Mouse (Mus musculus) bone marrow macrophage, adult 2 months (primary cell): Measurements from ENCODE around the gene Soga1. TPM values are rescaled to one million over a fixed set of nuclear protein-coding genes. Genes with fewer than 3 reads are reported as not detected.

ENCODE experiments used
- H3K27ac ChIP-seq: 2 replicates; pipeline ENCODE4 v1.5.1; 2012; ENCODE audit warnings: low read depth, low read length; ENCODE audit not compliant: insufficient read depth
- H3K4me1 ChIP-seq: 2 replicates; pipeline ENCODE4 v1.6.1; 2012; ENCODE audit warnings: low read length; ENCODE audit not compliant: control insufficient read depth, insufficient read depth
- H3K4me3 ChIP-seq: 2 replicates; pipeline ENCODE4 v1.5.1; 2012; ENCODE audit warnings: mild to moderate bottlenecking, low read length, moderate library complexity; ENCODE audit not compliant: insufficient read depth
- CTCF ChIP-seq: IDR thresholded peaks from 2 replicates; pipeline ENCODE4 v1.5.1; 2012; ENCODE audit warnings: low read depth, mild to moderate bottlenecking, low read length, moderate library complexity
- POLR2A ChIP-seq: IDR thresholded peaks from 2 replicates; pipeline ENCODE4 v1.6.1; 2012; ENCODE audit warnings: mild to moderate bottlenecking, low read depth, low read length, borderline replicate concordance
- polyA plus RNA-seq: library from polyadenylated mRNA; stranded (reverse); fragments of >200 nt; gene quantifications from 2 replicates; pipeline ENCODE4 v1.2.4, GENCODE M21; 2012; ENCODE audit not compliant: missing spikeins, insufficient read depth, insufficient read length

Gene Soga1
- polyA plus RNA-seq, 1 experiment = 14.9 TPM

DNA sequence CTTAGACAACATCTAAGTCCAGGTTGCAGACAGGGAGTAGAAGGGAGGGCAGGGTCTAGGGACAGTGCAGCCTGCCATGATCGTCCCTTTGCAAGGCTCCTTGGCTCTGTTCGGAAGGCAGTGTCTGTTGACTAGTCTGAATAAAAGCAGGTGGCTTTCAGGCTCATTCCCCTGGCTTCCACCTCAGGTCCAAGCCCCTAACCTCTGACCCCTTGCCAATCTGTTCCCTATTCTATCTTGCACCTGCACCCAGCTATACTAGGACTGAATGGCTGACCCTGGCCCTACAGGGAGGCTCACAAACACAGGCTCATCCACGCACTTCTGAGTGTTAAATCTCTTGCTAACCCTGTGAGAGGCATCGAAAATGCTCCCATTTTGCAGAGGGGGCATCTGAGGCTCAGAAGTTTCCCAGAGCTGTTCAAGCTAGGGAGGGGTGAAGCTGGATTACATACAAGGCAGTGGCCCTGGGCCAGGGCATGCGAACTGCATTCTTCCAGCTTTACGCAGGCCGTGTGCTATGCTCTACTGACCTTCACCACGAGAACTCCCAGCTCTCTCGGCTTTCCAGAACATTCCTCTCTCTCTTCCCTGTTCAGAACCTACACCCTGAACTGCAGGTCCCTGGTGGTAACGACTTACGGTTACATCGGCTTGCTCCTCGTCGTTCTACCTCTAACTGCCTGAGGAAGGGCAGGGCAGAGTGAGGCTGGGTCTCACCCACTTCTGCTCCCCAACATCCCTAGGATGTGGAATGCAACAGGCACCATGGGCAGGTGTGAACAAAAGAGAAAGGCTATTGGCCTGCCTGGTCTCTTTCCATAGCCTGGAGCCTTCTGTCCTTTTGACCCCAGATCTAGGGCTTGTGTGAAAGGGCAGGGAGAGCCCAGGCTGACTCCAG lies 13.8 kb downstream of the Soga1 start:
- no peak overlapping the region for H3K4me3 ChIP-seq
- TF ChIP-seq POLR2A (no peak), CTCF (no peak)
- H3K4me1 ChIP-seq = peaks cover 52% of the 10 kb centered on the region
- H3K27ac ChIP-seq = no peak overlapping the region

DNA sequence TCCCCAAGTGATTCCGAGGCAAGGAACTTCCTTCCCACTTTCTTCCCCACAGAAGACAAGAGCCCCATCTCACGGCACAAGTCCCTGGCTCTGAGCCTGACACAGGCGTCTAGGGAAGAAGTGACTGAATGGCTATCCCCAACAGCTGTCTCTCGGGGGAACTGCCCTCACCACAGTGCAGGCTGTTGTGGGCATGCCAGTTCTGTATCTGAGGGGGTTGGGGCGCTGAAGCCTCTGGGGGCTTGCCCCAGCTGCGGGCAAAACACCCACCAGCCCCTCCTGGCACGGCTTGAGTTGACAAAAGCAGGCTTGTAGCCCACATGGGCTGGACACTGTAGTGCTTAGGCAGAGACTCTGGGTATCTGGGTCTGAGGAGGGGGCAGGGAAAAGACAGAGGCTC lies 14.9 kb downstream of the Soga1 start:
- TF ChIP-seq CTCF = no peak
- TF ChIP-seq POLR2A = no peak
- H3K4me1 ChIP-seq = peaks cover 43% of the 10 kb centered on the region
- H3K27ac ChIP-seq = peak overlapping the region; percentile 90
- no peak overlapping the region for H3K4me3 ChIP-seq

DNA sequence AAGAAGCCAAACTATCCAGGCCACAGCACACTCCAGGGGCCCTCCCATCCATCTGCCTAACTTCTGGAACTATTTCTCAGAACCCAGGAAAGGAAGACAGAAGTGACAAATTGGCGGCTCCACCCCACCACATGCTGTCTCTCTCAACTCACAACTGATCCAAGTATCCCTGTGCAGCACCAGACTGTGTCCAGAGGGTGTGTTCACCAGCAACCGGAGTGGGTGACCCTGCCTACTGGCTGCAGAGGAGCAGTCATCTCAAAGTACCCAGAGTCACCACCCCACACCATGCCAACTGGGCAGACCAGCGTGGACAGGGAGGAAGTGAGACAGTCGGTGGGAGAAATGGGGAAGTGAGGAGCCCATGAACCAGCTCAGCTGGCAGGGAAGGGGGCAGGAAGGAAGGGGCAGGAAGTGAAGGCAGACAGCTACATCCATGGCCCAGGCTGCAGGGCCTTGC lies 15.8 kb downstream of the Soga1 start:
- Histone ChIP-seq H3K27ac (peak overlapping the region; percentile 90), H3K4me1 (peaks cover 35% of the 10 kb centered on the region), H3K4me3 (peak overlapping the region; percentile 21)
- TF ChIP-seq CTCF (no peak), POLR2A (no peak)

DNA sequence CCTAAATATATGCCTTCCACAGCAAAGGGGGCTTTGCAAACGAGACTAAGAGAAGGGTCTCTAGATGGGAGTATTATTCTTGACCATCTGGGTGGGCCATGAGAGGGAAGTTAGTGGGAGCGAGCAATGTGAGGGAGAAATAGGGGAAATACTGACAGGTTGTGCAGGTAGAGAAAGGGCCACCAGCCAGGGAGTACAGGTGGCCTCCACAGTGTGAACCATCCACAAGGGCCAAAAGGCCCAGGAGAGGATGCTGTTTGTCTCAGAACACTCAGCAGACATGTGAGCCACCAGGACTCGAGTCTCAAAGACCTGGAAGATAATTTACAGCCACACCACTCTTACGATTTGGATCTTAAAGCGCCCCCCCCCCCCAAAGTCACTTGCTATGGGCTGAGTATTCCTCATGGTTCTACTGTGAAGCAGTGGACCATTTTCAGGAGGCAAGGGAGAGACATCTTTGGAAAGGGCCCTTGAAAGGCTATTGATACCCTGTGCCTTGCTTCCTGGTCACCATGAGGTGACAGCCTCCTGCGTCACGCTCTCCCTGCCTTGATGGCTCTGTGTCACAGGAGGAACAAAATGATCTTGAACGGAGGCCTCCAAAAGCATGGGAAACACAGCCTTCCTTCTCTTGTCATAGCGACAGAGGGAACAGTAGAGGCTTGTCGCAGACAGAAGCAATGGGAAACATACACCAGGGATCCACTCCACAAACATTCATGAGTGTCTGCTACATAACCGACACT lies 18.3 kb downstream of the Soga1 start:
- Histone ChIP-seq H3K4me1 (peaks cover 30% of the 10 kb centered on the region), H3K4me3 (no peak overlapping the region), H3K27ac (no peak overlapping the region)
- TF ChIP-seq CTCF (no peak), POLR2A (no peak)

DNA sequence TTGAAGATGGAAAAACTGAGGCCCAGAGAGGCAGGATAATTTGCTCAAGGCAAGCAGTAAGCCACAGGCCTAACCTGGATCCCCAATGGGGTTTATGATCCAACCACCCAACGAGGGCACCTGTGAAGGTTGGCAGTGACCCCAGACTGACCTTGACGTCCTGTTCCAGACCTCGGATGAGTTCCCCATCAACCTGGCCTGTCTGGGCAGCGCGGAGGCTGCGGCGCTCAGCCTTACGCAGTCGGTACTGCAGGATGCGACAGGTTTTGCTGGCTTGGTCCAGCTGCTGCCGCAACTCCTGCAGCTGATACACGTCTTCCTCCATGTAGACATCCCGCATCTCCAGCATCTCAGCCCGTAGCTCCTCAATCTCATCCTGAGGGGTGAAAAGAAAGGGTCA lies 19.0 kb downstream of the Soga1 start:
- H3K27ac ChIP-seq = no peak overlapping the region
- TF ChIP-seq POLR2A (no peak), CTCF (no peak)
- peaks cover 24% of the 10 kb centered on the region for H3K4me1 ChIP-seq
- no peak overlapping the region for H3K4me3 ChIP-seq

GRCm38 (mm10) chr2:157059166-157059565 lies 19.9 kb downstream of the Soga1 start:
- Histone ChIP-seq H3K4me1 (peaks cover 16% of the 10 kb centered on the region), H3K27ac (no peak overlapping the region), H3K4me3 (no peak overlapping the region)

DNA sequence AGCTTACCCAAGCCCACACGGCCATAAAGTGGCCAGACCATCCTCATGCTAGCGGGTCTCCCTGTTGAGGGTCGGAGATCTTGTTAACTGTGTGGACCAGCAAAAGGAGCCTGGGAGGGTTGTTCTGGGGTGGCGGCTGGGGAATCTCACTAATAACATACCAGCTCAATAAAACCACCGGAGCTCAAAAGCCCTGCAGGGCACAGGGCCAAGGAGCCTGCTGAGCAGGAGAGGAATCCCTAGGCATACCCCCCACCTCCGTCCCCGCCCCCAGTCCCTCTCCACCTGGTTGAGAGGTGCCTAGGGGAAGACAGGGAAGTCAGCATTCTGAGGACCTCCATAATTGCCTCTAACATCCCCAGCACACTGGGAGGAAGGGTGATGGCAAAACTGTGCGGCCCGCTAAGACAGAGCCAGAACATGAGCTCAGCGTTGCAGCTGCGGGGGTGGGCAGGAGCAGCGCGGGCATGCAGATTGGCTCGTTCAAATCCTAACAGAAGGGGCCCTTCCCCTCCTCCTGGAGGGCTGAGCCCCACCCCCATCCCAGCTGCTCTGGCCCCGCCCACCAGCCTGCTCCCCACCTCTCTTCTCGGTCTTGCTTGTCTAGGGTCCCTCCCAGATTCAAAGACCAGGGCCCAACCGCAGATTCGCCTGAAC lies 20.6 kb downstream of the Soga1 start:
- Histone ChIP-seq H3K4me3 (no peak overlapping the region), H3K27ac (no peak overlapping the region), H3K4me1 (peaks cover 10% of the 10 kb centered on the region)
- no peak for TF ChIP-seq CTCF
- TF ChIP-seq POLR2A = no peak

More at GRCm38 (mm10) chr2:157059166-157059565, 19.9 kb downstream of the Soga1 start:
- no peak for TF ChIP-seq CTCF
- TF ChIP-seq POLR2A = no peak

- TF ChIP-seq POLR2A = no peak
- TF ChIP-seq CTCF = no peak
- Histone ChIP-seq H3K4me1 (peaks cover 6% of the 10 kb centered on the region), H3K27ac (no peak overlapping the region), H3K4me3 (no peak overlapping the region)
These were observed 21.3 kb downstream of the Soga1 start for GRCm38 (mm10) chr2:157057758-157058157.

DNA sequence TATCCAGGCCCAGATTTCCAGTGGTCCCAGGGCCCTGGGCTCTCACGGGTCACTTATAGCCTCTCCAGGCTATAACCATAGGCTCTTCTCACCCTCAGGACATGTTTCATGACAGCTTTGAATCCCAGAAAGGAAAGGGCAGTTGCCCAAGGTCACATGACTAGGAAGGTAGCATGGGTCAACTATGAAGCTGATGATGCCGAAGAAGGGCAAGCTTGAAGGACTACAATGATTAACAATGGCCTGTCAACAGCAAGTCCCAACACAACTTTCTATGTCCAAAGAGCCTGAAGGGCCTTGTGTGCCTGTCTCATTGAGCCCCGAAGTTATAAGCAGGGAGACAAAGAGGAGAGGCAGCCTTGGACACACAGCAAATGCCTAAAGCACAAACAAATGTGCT lies 21.9 kb downstream of the Soga1 start:
- no peak overlapping the region for H3K4me3 ChIP-seq
- TF ChIP-seq POLR2A (no peak), CTCF (no peak)
- H3K4me1 ChIP-seq = peaks cover 5% of the 10 kb centered on the region

More for the DNA sequence above, 21.9 kb downstream of the Soga1 start:
- H3K27ac ChIP-seq = no peak overlapping the region
